Mouse (Mus musculus) forebrain, embryonic 10.5 days (tissue): ENCODE measurements at regions not wholly inside any gene's neighbourhood (a gene's known extent, or its start where the extent isn't known, plus 50 kb on each side); places are given as distances from the start of the nearest gene placed in this dataset.
"Not testable (repeated sequence)": the region's sequence is repeated elsewhere in the genome, so short reads cannot be mapped to it uniquely, and the experiment has no call there.

ENCODE experiments used
- DNase-seq: peaks from one replicate; pipeline ENCODE4 v3.0.0-alpha.2; 2017; ENCODE audit warnings: low spot score; ENCODE audit errors: extremely low spot score
- H3K27ac ChIP-seq: fragments of 300-500 bp; sonication (generic); 2 replicates; pipeline ENCODE4 v1.5.1; 2016; ENCODE audit warnings: mild to moderate bottlenecking
- H3K27me3 ChIP-seq: fragments of 300-500 bp; sonication (generic); 2 replicates; pipeline ENCODE4 v1.6.1; 2016; ENCODE audit warnings: mild to moderate bottlenecking; ENCODE audit not compliant: poor library complexity, severe bottlenecking
- H3K36me3 ChIP-seq: fragments of 300-500 bp; sonication (generic); replicated peaks from 2 replicates; pipeline ENCODE4 v1.6.1; 2016; ENCODE audit warnings: mild to moderate bottlenecking, moderate library complexity
- H3K4me1 ChIP-seq: fragments of 300-500 bp; sonication (generic); 2 replicates; pipeline ENCODE4 v1.6.1; 2016
- H3K4me3 ChIP-seq: fragments of 300-500 bp; sonication (generic); 2 replicates; pipeline ENCODE4 v1.5.1; 2016; ENCODE audit warnings: mild to moderate bottlenecking, moderate library complexity
- H3K9me3 ChIP-seq: fragments of 300-500 bp; sonication (generic); 2 replicates; pipeline ENCODE4 v1.6.1; 2016; ENCODE audit warnings: mild to moderate bottlenecking, moderate library complexity
- WGBS: fragments of 180-500 bp; shearing (Covaris S2); methylation state at CpG from one replicate; pipeline ENCODE4 v1.1.7; 2016; 5-methylcytosine and 5-hydroxymethylcytosine counted together

DNA sequence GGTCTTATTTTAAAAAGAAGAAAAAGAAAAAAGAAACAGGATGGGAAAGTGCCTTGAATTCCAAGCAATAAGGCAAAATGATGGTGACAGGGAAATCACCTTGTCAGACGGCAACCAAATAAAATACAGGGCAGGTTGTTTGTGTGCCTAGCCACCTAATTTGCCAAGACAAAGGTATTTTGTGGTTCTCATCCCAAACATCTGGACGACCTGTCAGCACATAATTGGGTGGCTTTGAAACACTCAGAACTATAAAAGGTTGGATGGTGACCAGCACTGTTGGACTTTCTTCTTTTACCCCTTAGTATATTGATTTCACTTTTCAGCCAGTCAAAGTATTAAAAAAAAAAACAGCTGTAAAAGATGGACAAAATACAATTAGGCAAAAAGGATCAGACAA is 58.8 kb upstream of the Gm12728 start:
- peaks cover 8% of the 10 kb centered on the region for H3K4me1 ChIP-seq
- no peak overlapping the region for H3K4me3 ChIP-seq
- no peaks in the 10 kb centered on the region for H3K36me3 ChIP-seq
- H3K27me3 ChIP-seq = no peaks in the 10 kb centered on the region
- no peaks in the 10 kb centered on the region for H3K9me3 ChIP-seq
- WGBS = 80% methylated on average over 2 of the region's 2 CpGs
- H3K27ac ChIP-seq = no peak overlapping the region
- DNase-seq = no peak

DNA sequence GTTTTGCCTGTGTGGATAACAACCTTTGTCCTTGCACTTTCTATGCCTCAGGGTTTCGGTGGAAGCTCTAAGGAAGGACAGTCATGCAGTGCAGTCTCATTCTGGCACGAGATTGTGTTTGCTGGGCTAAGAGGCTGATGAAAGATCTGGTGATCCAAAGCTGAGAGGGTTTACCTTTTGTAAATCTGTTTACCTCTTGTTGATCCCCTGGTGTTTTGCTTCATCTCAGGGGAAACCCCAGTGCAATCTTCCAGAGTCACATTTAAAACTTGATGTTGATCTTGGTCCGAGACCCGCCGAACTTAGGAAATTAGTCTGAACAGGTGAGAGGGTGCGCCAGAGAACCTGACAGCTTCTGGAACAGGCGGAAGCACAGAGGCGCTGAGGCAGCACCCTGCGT is 54.6 kb upstream of the Gm12728 start:
- not testable (repeated sequence) for H3K36me3 ChIP-seq, H3K4me3 ChIP-seq, H3K27me3 ChIP-seq, DNase-seq, H3K9me3 ChIP-seq, H3K4me1 ChIP-seq, H3K27ac ChIP-seq
- 86% methylated on average over 6 of the region's 9 CpGs for WGBS
